21 mouse cellular contexts compared by ENCODE assay signal in genomic region chr12:39711807-39712206, GRCm38 (mm10).
"Had no signal": no experiment of that assay in that cellular context is flagged by ENCODE, and none has a peak within 500 bp of the region (broad histone marks: within the 10 kb centered on the region; RNA-seq: fewer than 3 reads in every experiment).

No protein-coding gene starts in this region.

- ATAC-seq: forebrain, embryonic 13.5 days; forebrain, embryonic 14.5 days; forebrain, embryonic 15.5 days; forebrain, embryonic 16.5 days; forebrain, postnatal 0 days had no signal

- DNase-seq: cerebellum, adult 2 months; cerebellum, adult 8-10 months; cerebellum, adult 9-10 months; cerebellum, adult 9-11 months; cerebellum, postnatal 14 days; cerebellum, postnatal 25 days; cerebellum, postnatal 36 days; embryo, embryonic 11 days; forebrain, postnatal 0 days; gastrocnemius, adult 2 months; gastrocnemius, postnatal 10 days; gastrocnemius, postnatal 14 days; gastrocnemius, postnatal 25 days; gastrocnemius, postnatal 36 days; heart, adult 11 months; heart, adult 18-20 months; heart, adult 2 months had no signal
